Mouse (Mus musculus): ENCODE results near the gene Eloa.
"Not testable (repeated sequence)": the region's sequence is repeated elsewhere in the genome, so short reads cannot be mapped to it uniquely, and the experiment has no call there.

The Eloa gene

GRCm38 (mm10) chr4:136021549-136022047, at the start of gene Eloa:
TSS of gene Eloa (minus strand) at chr4:136021763.
- peak; percentile 97 for DNase-seq (ENCODE audit: low read depth, low spot score)

GRCm38 (mm10) chr4:136071178-136071714, 49.7 kb upstream of the Eloa start:
- DNase-seq (ENCODE audit: low read depth, low spot score), result peak; percentile 72

- no peak for DNase-seq (ENCODE audit: low read depth, low spot score)
Measured at GRCm38 (mm10) chr4:136070592-136070991, 49.0 kb upstream of the Eloa start.

GRCm38 (mm10) chr4:136069954-136070353, 48.4 kb upstream of the Eloa start:
- DNase-seq (ENCODE audit: low read depth, low spot score), result peak; percentile 73

- DNase-seq (ENCODE audit: low read depth, low spot score), result no peak
Measured at GRCm38 (mm10) chr4:136069313-136069712, 47.8 kb upstream of the Eloa start.

GRCm38 (mm10) chr4:136063143-136063542, 41.6 kb upstream of the Eloa start:
- DNase-seq (ENCODE audit: low read depth, low spot score), result no peak

GRCm38 (mm10) chr4:136059800-136060488, 38.4 kb upstream of the Eloa start:
- DNase-seq (ENCODE audit: low read depth, low spot score), result not testable (repeated sequence)

- DNase-seq (ENCODE audit: low read depth, low spot score), result no peak
Measured at GRCm38 (mm10) chr4:136057916-136058315, 36.4 kb upstream of the Eloa start.

GRCm38 (mm10) chr4:136056030-136056429, 34.5 kb upstream of the Eloa start:
- DNase-seq (ENCODE audit: low read depth, low spot score), result no peak

GRCm38 (mm10) chr4:136053843-136054242, 32.3 kb upstream of the Eloa start:
- no peak for DNase-seq (ENCODE audit: low read depth, low spot score)

GRCm38 (mm10) chr4:136053247-136053596, 31.7 kb upstream of the Eloa start, which contains the start of gene Rpl11:
TSS of gene Rpl11 (minus strand) at chr4:136053428.
- peak; percentile 91 for DNase-seq (ENCODE audit: low read depth, low spot score)

- no peak for DNase-seq (ENCODE audit: low read depth, low spot score)
Measured at GRCm38 (mm10) chr4:136052534-136053246, 31.1 kb upstream of the Eloa start.

GRCm38 (mm10) chr4:136052060-136052459, 30.5 kb upstream of the Eloa start:
- DNase-seq (ENCODE audit: low read depth, low spot score), result no peak

- DNase-seq (ENCODE audit: low read depth, low spot score), result no peak
Measured at GRCm38 (mm10) chr4:136050226-136050625, 28.7 kb upstream of the Eloa start.

GRCm38 (mm10) chr4:136048291-136049032, 26.9 kb upstream of the Eloa start:
- DNase-seq (ENCODE audit: low read depth, low spot score), result no peak

- DNase-seq (ENCODE audit: low read depth, low spot score), result no peak
Measured at GRCm38 (mm10) chr4:136047626-136048025, 26.1 kb upstream of the Eloa start.

- DNase-seq (ENCODE audit: low read depth, low spot score), result no peak
Measured at GRCm38 (mm10) chr4:136046888-136047287, 25.3 kb upstream of the Eloa start.

GRCm38 (mm10) chr4:136045091-136045490, 23.5 kb upstream of the Eloa start:
- DNase-seq (ENCODE audit: low read depth, low spot score), result no peak

- no peak for DNase-seq (ENCODE audit: low read depth, low spot score)
Measured at GRCm38 (mm10) chr4:136043784-136044400, 22.3 kb upstream of the Eloa start.

- no peak for DNase-seq (ENCODE audit: low read depth, low spot score)
Measured at GRCm38 (mm10) chr4:136035078-136035477, 13.5 kb upstream of the Eloa start.

- DNase-seq (ENCODE audit: low read depth, low spot score), result no peak
Measured at GRCm38 (mm10) chr4:136033231-136033630, 11.7 kb upstream of the Eloa start.

Measured in retina, postnatal 7 days (tissue).